In the genomic region with DNA sequence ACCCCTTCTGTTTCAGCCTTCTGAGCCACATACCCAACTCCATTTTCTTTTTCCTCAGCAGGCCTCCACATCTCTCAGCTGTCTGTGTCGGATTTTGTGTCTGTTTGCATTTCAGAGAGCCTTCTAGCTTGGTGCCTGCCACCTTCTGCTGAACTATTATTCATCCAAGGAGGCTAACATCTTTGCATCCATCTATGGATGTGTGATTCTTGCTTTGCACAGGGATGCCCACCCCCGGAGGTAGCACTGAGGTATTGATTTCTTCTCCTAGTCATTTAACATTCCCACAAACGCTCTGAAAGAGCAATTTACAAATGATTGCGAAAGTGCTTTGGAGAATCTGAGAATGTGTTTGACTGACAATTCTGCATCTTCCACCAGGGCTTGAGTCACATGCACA, we compare ENCODE assay signal across 14 mouse cellular contexts.
DNase-seq lines count a peak whose midpoint lies in the region; ATAC-seq lines count a peak whose summit lies in the region.
"Had no signal": no experiment of that assay in that cellular context is flagged by ENCODE, and none has a peak within 500 bp of the region (broad histone marks: within the 10 kb centered on the region; RNA-seq: fewer than 3 reads in every experiment).

No protein-coding gene starts in this region.

- no peak overlapping the region for H3K4me2 ChIP-seq in hindbrain, embryonic 11.5 days (replicated peaks; ENCODE audit: low read depth, low read length)
- no peak overlapping the region for H3K4me2 ChIP-seq in liver, embryonic 11.5 days
- H3K4me2 ChIP-seq: embryonic facial prominence, embryonic 13.5 days; liver, embryonic 15.5 days had no signal

- no peaks in the 10 kb centered on the region for H3K9me3 ChIP-seq in hindbrain, embryonic 10.5 days
- no peaks in the 10 kb centered on the region for H3K9me3 ChIP-seq in hindbrain, embryonic 11.5 days (ENCODE audit: control insufficient read depth, low read length)
- H3K9me3 ChIP-seq in liver, embryonic 11.5 days (ENCODE audit: control insufficient read depth, low read length): no peaks in the 10 kb centered on the region
- H3K9me3 ChIP-seq: embryonic facial prominence, embryonic 13.5 days; liver, embryonic 15.5 days had no signal

- H3K4me1 ChIP-seq in hindbrain, embryonic 10.5 days (replicated peaks): peaks cover 29% of the 10 kb centered on the region
- H3K4me1 ChIP-seq in hindbrain, embryonic 11.5 days (replicated peaks; ENCODE audit: control insufficient read depth, insufficient read depth, low read length): no peaks in the 10 kb centered on the region
- no peaks in the 10 kb centered on the region for H3K4me1 ChIP-seq in liver, embryonic 11.5 days (replicated peaks; ENCODE audit: control insufficient read depth, insufficient read depth, low read length)
- H3K4me1 ChIP-seq: embryonic facial prominence, embryonic 13.5 days; liver, embryonic 15.5 days had no signal

- 68% methylated on average over 4 of the region's 4 CpGs for WGBS in hindbrain, embryonic 10.5 days
- WGBS in hindbrain, embryonic 11.5 days: 59% methylated on average over 4 of the region's 4 CpGs
- WGBS in liver, embryonic 11.5 days: 58% methylated on average over 4 of the region's 4 CpGs

- H3K4me3 ChIP-seq in hindbrain, embryonic 10.5 days: no peak overlapping the region
- H3K4me3 ChIP-seq in hindbrain, embryonic 11.5 days (ENCODE audit: low read depth, low read length): no peak overlapping the region
- H3K4me3 ChIP-seq in liver, embryonic 11.5 days (ENCODE audit: low read depth, low read length): no peak overlapping the region
- H3K4me3 ChIP-seq: embryonic facial prominence, embryonic 13.5 days; liver, embryonic 15.5 days had no signal

- no peaks in the 10 kb centered on the region for H3K36me3 ChIP-seq in hindbrain, embryonic 10.5 days
- no peaks in the 10 kb centered on the region for H3K36me3 ChIP-seq in hindbrain, embryonic 11.5 days (ENCODE audit: control insufficient read depth, insufficient read depth, low read length)
- no peaks in the 10 kb centered on the region for H3K36me3 ChIP-seq in liver, embryonic 11.5 days (ENCODE audit: control insufficient read depth, insufficient read depth, low read length)
- H3K36me3 ChIP-seq: embryonic facial prominence, embryonic 13.5 days; liver, embryonic 15.5 days had no signal

- peak overlapping the region; percentile 60 for H3K27ac ChIP-seq in hindbrain, embryonic 10.5 days
- no peak overlapping the region; the same call in 1 of the 2 replicates for H3K27ac ChIP-seq in hindbrain, embryonic 11.5 days (ENCODE audit: low read depth, low read length)
- no peak overlapping the region for H3K27ac ChIP-seq in liver, embryonic 11.5 days (ENCODE audit: low read depth, low read length)
- H3K27ac ChIP-seq: embryonic facial prominence, embryonic 13.5 days; kidney, postnatal 0 days; liver, embryonic 15.5 days had no signal

- no peak for DNase-seq in hindbrain, embryonic 10.5 days (ENCODE audit: low spot score)
- DNase-seq in hindbrain, embryonic 11.5 days (ENCODE audit: low spot score): no peak
- DNase-seq in right cerebral cortex, adult 2 months (ENCODE audit: low spot score in 2 of 2): peak; percentile 51 to 53
- DNase-seq in right cerebral cortex, postnatal 14 days: no peak
- DNase-seq in left cerebral cortex, adult 9 months (ENCODE audit: low spot score in 2 of 2): peak; percentile 40 to 41
- no peak for DNase-seq in cerebellum, postnatal 14 days
- DNase-seq in liver, embryonic 11.5 days (ENCODE audit: low spot score): no peak
- DNase-seq in yolk sac, embryonic 10.5 days (ENCODE audit: low spot score): no peak
- DNase-seq: B cell, adult 2 months; lung, postnatal 14 days; thymus, postnatal 4 days had no signal

- H3K27me3 ChIP-seq in hindbrain, embryonic 10.5 days (ENCODE audit: insufficient read depth, poor library complexity, severe bottlenecking): no peaks in the 10 kb centered on the region
- H3K27me3 ChIP-seq in hindbrain, embryonic 11.5 days (ENCODE audit: control insufficient read depth, insufficient read depth, low read length): no peaks in the 10 kb centered on the region
- H3K27me3 ChIP-seq in liver, embryonic 11.5 days (replicated peaks; ENCODE audit: control insufficient read depth, insufficient read depth, low read length): no peaks in the 10 kb centered on the region
- H3K27me3 ChIP-seq: embryonic facial prominence, embryonic 13.5 days; liver, embryonic 15.5 days had no signal

- H3K9ac ChIP-seq in hindbrain, embryonic 11.5 days (ENCODE audit: low read depth, low read length): no peak overlapping the region
- no peak overlapping the region for H3K9ac ChIP-seq in liver, embryonic 11.5 days (ENCODE audit: low read depth, low read length)
- H3K9ac ChIP-seq: embryonic facial prominence, embryonic 13.5 days; liver, embryonic 15.5 days had no signal

- no peak for ATAC-seq in hindbrain, embryonic 11.5 days (ENCODE audit: low FRiP score)
- ATAC-seq in liver, embryonic 11.5 days (replicated peaks; ENCODE audit: low FRiP score): no peak

Comparison
In these comparisons a context has a peak if more than half of its experiments do, and no peak if none do; other contexts are left out.
1. DNase-seq: peak in right cerebral cortex, adult 2 months (2 of 2) and left cerebral cortex, adult 9 months (2 of 2); none in hindbrain, embryonic 10.5 days (single experiment), hindbrain, embryonic 11.5 days (single experiment), right cerebral cortex, postnatal 14 days (single experiment), cerebellum, postnatal 14 days (0 of 2), liver, embryonic 11.5 days (single experiment) and yolk sac, embryonic 10.5 days (single experiment).